Mouse (Mus musculus) activated CD4-positive, CD25-positive, alpha-beta regulatory T cell, adult 4 months (primary cell): Measurements from ENCODE around the gene Ndufs5. TPM values are rescaled to one million over a fixed set of nuclear protein-coding genes. Genes with fewer than 3 reads are reported as not detected.

Experiments used
- ATAC-seq: one replicate; pipeline ENCODE4 v1.8.0; 2017
- polyA plus RNA-seq, 2 experiments: library from polyadenylated mRNA; unstranded; fragments of 100-300 nt; shearing (Covaris generic); gene quantifications; one replicate each; pipeline ENCODE4 v1.2.1; 2017

Gene Ndufs5
- polyA plus RNA-seq = 100 to 1,000 TPM; 148 to 159 TPM

- peak; percentile 96 for ATAC-seq
These were observed at the start of gene Ndufs5 for GRCm38 (mm10) chr4:123717574-123718433. TSS of gene Ndufs5 (minus strand) at chr4:123718202.

GRCm38 (mm10) chr4:123765071-123765470 lies 47.1 kb upstream of the Ndufs5 start:
- no peak for ATAC-seq

GRCm38 (mm10) chr4:123758306-123758705 lies 40.3 kb upstream of the Ndufs5 start:
- no peak for ATAC-seq

- ATAC-seq = no peak
These were observed 32.8 kb upstream of the Ndufs5 start for GRCm38 (mm10) chr4:123750707-123751312.

- peak; percentile 93 for ATAC-seq
These were observed 32.2 kb upstream of the Ndufs5 start, which contains the start of gene Akirin1 for GRCm38 (mm10) chr4:123750152-123750651. TSS of gene Akirin1 (minus strand) at chr4:123750345.

- peak; percentile 37 for ATAC-seq
These were observed 31.6 kb upstream of the Ndufs5 start for GRCm38 (mm10) chr4:123749484-123750130.

GRCm38 (mm10) chr4:123748726-123749415 lies 30.9 kb upstream of the Ndufs5 start:
- no peak for ATAC-seq

GRCm38 (mm10) chr4:123745221-123745775 lies 27.3 kb upstream of the Ndufs5 start:
- ATAC-seq = no peak

GRCm38 (mm10) chr4:123742891-123743290 lies 24.9 kb upstream of the Ndufs5 start:
- ATAC-seq = no peak

GRCm38 (mm10) chr4:123738708-123739107 lies 20.7 kb upstream of the Ndufs5 start:
- no peak for ATAC-seq

GRCm38 (mm10) chr4:123733532-123733931 lies 15.5 kb upstream of the Ndufs5 start:
- no peak for ATAC-seq

GRCm38 (mm10) chr4:123732921-123733320 lies 14.9 kb upstream of the Ndufs5 start:
- ATAC-seq = no peak

GRCm38 (mm10) chr4:123732163-123732910 lies 14.3 kb upstream of the Ndufs5 start:
- ATAC-seq = no peak

GRCm38 (mm10) chr4:123721761-123722160 lies 3.8 kb upstream of the Ndufs5 start:
- no peak for ATAC-seq

- ATAC-seq = peak; percentile 2
These were observed 405 bp upstream of the Ndufs5 start for GRCm38 (mm10) chr4:123718434-123718780.

GRCm38 (mm10) chr4:123712431-123712830 lies 5.6 kb downstream of the Ndufs5 start:
- ATAC-seq = no peak

GRCm38 (mm10) chr4:123707340-123707739 lies 10.7 kb downstream of the Ndufs5 start:
- ATAC-seq = no peak

- ATAC-seq = no peak
These were observed 12.7 kb downstream of the Ndufs5 start for GRCm38 (mm10) chr4:123705340-123705739.

- no peak for ATAC-seq
These were observed 24.6 kb downstream of the Ndufs5 start for GRCm38 (mm10) chr4:123693384-123693783.

- ATAC-seq = no peak
These were observed 25.9 kb downstream of the Ndufs5 start for GRCm38 (mm10) chr4:123692071-123692470.

GRCm38 (mm10) chr4:123690311-123690710 lies 27.7 kb downstream of the Ndufs5 start:
- no peak for ATAC-seq
